Mouse (Mus musculus): ENCODE results near the gene Myrip.

DNA sequence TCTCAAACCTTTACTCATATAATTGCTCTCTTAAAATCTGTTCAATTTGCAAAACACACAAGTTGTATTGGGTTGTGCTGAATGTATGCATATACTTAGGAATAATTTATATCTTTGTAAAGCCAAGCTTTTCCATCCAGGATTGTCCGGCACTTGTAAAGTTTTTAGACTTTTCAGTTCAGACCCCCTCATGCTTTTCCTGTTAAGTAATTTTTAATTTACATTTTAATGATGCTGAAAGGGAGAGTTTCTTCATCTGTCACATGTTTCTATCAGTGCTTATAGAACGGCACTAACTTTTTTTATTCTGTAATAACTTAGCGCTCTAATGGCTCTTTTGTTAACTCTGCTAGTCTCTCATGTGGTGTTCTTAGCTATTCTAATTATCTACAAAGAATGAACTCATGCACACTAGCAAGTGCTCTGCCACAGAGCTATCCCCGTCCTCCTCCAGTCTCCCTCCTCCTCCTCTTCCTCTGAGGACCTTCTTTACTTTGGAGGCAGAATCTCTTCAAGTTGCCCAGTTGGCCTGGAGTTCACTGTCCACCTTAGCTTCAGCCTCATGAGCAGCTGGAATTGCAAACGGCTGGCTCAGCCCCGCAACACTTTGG lies 136.1 kb downstream of the Myrip start:
- TF ChIP-seq FLI1 (IDR thresholded peaks at IDR 0.05; ENCODE audit: low read length), result no peak
- no peak for TF ChIP-seq GATA1 (IDR thresholded peaks at IDR 0.05; ENCODE audit: borderline replicate concordance, low read length)
